Mouse (Mus musculus) frontal cortex, adult (tissue): ENCODE data around the gene Pax4.

Experiments used
- ATAC-seq: cut with Nextera tagmentation; 2 replicates; pipeline ENCODE4 v1.9.2; 2017; ENCODE audit warnings: mild to moderate bottlenecking, moderate library complexity, mixed read lengths; ENCODE audit not compliant: low TSS enrichment

Gene Pax4

DNA sequence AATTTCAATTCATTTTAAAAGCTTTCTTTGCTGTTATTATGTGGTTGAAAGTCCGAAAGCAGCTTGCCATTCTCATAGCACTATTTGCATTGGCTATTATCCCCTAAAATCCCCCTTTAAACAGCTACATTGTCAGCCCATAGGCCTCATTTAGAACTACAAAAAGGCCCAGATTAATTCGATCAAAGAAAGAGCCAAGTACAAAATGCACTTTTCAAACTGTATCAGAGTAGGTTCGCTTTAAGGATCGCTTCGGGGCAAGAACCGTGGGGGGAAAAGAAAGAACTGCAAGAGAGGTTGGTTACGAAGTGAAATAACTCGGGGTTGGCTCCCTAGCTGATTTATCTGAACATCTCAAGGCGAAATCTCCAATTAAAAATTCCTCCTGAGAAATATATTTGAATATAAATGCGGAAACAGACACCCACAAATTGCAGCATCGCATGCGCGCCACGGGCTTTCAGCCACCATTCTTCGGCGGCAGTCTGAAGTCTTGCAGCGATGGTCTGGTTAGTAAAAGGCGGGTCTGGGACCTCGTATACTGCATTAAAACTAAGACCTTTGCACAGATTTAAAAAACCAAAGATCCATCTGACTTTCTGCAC is 52.2 kb downstream of the Pax4 start:
- peak; percentile 74; the same call in 1 of the 2 replicates for ATAC-seq

DNA sequence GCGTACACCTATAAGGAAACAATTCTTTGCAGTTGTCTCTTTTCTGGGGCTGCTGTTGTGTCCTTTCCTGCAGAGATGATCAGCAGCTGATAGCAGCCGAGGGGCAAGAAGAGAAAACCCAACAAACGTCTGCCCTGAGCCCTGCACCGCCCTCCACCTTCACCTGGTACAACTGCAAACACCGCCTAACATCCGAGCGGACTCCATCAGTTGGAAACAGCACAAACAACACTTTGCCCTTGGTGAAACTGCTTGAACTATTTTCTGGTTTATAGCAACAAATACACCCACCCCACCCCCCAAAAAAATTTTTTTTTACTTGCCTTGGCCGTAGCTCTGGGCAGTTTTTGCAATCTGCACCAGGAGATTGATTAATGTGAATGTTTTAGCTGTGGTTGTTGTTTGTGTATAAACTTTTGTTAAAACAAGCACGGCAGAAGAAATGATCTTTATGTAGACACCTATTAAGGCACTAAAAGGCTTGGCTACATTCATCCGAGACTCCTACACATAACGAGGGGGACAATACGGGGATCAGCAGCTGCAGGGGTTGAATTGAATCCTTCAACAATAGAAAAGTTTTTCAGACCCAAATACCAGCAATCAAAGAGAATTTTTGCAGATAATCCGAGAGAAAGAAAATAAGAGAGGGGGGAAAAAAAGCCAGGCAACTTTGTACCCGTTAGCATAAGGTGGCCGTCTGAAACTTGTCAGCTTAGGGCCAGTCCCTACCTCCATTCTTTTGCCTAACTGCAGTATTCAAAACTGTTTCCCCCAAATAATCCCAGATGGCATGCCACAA is 52.9 kb downstream of the Pax4 start:
- ATAC-seq, result no peak
